Mouse (Mus musculus): Measurements from ENCODE around the gene Hist1h2ak. TPM values are rescaled to one million over a fixed set of nuclear protein-coding genes. Genes with fewer than 3 reads are reported as not detected.

The Hist1h2ak gene
- not detected for polyA plus RNA-seq (2014; fragmentation: Illumina TruSeq; extraction: RNeasy Lipid Tissue Mini Kit (QIAGEN cat#74804))

GRCm38 (mm10) chr13:21753524-21754285 is at the start of gene Hist1h2ak, which contains the start of gene Hist1h2bn:
TSS of gene Hist1h2ak (minus strand) at chr13:21753827.
TSS of gene Hist1h2bn (plus strand) at chr13:21754123.

DNA sequence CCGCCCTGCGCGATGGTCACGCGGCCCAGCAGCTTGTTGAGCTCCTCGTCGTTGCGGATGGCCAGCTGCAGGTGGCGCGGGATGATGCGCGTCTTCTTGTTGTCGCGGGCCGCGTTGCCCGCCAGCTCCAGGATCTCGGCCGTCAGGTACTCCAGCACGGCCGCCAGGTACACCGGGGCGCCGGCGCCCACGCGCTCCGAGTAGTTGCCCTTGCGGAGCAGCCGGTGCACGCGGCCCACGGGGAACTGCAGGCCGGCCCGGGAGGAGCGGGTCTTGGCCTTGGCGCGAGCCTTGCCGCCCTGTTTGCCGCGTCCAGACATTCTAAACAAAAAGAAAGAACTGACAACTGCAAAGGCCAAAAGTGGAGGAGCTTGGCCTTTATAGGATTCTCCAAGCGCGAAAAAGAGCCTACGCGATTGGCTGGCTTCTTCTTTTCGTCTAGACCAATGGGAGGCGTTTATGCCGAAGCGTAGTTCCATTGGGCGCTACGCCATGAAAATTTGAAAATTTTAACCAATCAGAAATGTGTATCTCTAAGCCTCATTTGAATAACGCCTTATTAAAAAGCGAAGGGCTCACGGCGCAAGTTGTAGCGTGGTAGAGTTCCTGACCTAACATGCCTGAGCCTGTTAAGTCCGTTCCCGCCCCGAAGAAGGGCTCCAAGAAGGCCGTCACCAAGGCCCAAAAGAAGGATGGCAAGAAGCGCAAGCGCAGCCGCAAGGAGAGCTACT is 33.4 kb upstream of the Hist1h2ak start, which contains the start of the genes Hist1h2an and Hist1h2bp:
Gene Hist1h2an, minus strand, starts transcription at position 320 of the 731 bp plus-strand sequence.
Gene Hist1h2bp, plus strand, starts transcription at position 563 of the 731 bp plus-strand sequence.

DNA sequence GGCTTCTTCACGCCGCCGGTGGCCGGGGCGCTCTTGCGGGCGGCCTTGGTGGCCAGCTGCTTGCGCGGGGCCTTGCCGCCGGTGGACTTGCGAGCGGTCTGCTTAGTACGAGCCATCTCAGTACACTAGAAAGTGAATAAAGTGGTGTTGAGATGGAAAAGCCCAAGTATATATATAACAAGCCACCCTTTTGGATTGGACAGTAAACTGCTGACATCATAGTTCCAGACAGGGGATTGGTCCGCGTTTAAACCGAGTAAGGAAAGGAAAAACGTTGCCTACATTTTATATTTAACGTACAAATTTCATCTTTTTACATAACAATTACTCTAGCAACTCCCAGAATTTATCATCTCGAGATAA is 29.6 kb upstream of the Hist1h2ak start, which contains the start of gene Hist1h3i:
Gene Hist1h3i, minus strand, starts transcription at position 116 of the 363 bp plus-strand sequence.

GRCm38 (mm10) chr13:21779767-21780731 is 26.4 kb upstream of the Hist1h2ak start, which contains the start of gene Hist1h1b:
TSS of gene Hist1h1b (minus strand) at chr13:21780625.

DNA sequence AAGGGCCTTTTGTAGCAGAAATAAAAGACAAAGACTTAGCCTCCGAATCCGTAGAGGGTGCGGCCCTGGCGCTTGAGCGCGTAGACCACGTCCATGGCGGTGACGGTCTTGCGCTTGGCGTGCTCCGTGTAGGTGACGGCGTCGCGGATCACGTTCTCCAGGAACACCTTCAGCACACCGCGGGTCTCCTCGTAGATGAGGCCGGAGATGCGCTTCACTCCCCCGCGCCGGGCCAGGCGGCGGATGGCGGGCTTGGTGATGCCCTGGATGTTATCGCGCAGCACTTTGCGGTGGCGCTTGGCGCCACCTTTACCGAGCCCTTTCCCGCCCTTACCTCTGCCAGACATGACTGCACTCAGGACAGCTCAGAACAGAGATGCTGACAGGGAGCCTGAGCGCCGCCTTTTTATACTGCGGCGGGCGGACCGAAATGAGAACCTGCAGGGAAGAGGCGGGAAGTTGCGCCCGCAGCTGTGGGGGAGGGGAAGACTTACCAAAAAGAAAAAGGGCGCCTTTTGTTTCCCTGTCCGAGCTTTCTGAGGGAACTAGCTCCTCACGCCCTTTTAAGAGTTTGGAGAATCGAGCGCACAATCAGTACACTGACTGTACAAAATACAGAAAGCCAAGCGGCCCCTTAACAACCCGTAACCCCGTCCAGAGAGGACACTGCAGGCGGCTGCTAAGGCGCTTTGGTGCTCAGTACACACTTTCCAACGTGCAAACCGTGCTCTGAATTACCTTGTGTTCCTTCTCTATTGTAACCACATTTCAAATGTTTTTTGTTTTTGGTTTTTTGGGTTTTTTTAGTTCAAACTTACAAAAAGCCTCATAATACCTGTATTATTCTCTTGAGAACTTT is 3.2 kb downstream of the Hist1h2ak start, which contains the start of gene Hist1h4k:
Gene Hist1h4k, minus strand, starts transcription at position 347 of the 859 bp plus-strand sequence.

GRCm38 (mm10) chr13:21734906-21735767 is 18.5 kb downstream of the Hist1h2ak start, which contains the start of gene Hist1h4j:
TSS of gene Hist1h4j (plus strand) at chr13:21735064.

GRCm38 (mm10) chr13:21721757-21722372 is 31.8 kb downstream of the Hist1h2ak start, which contains the start of gene Hist1h2bm:
TSS of gene Hist1h2bm (plus strand) at chr13:21722044.

DNA sequence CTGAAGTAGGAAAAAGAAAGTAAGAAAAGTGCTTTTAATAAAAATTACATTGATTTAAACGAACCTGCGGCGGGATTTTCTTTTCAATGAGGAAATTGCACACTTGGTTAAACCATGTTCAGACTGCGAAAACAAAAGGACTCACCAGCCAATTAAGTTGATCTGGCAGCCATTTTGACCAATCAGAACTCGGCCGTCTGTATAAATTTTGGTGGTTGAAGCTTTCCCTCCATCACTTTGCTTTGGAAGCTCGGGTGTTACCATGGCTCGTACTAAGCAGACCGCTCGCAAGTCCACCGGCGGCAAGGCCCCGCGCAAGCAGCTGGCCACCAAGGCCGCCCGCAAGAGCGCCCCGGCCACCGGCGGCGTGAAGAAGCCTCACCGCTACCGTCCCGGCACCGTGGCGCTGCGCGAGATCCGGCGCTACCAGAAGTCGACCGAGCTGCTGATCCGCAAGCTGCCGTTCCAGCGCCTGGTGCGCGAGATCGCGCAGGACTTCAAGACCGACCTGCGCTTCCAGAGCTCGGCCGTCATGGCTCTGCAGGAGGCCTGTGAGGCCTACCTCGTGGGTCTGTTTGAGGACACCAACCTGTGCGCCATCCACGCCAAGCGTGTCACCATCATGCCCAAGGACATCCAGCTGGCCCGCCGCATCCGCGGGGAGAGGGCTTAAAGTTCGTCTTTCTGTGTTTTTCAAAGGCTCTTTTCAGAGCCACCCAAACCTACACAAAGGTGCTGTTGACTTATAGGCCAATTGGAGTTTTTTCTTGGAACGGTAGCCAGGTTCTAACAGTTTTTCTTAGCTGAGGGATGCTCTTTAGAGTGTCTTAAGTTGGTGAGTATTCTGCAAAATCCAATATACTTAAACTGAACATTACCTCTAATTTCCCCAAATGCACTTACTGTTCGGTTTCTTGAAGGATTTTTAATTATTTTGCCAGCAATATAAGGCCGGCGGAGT is 36.0 kb downstream of the Hist1h2ak start, which contains the start of gene Hist1h3h:
Gene Hist1h3h, plus strand, starts transcription at position 263 of the 961 bp plus-strand sequence.

GRCm38 (mm10) chr13:21715864-21716539 is 37.6 kb downstream of the Hist1h2ak start, which contains the start of the genes Hist1h2bl and Hist1h2ai:
TSS of gene Hist1h2bl (minus strand) at chr13:21716143.
TSS of gene Hist1h2ai (plus strand) at chr13:21716422.

Other genes starting within 250 kb of the Hist1h2ak start
- gene Zkscan8, start 222.7 kb downstream of the Hist1h2ak start, polyA plus RNA-seq (2014; fragmentation: Illumina TruSeq; extraction: RNeasy Lipid Tissue Mini Kit (QIAGEN cat#74804)), result 69.8 TPM
- not detected for gene Olfr1366, start 211.0 kb downstream of the Hist1h2ak start, polyA plus RNA-seq (2014; fragmentation: Illumina TruSeq; extraction: RNeasy Lipid Tissue Mini Kit (QIAGEN cat#74804))
- gene Olfr1535, start 193.9 kb downstream of the Hist1h2ak start, polyA plus RNA-seq (2014; fragmentation: Illumina TruSeq; extraction: RNeasy Lipid Tissue Mini Kit (QIAGEN cat#74804)), result not detected
- gene Olfr1364, start 172.1 kb downstream of the Hist1h2ak start, polyA plus RNA-seq (2014; fragmentation: Illumina TruSeq; extraction: RNeasy Lipid Tissue Mini Kit (QIAGEN cat#74804)), result not detected
- gene Olfr1362, start 139.8 kb downstream of the Hist1h2ak start, polyA plus RNA-seq (2014; fragmentation: Illumina TruSeq; extraction: RNeasy Lipid Tissue Mini Kit (QIAGEN cat#74804)), result not detected
- not detected for gene Olfr11, start 111.3 kb downstream of the Hist1h2ak start, polyA plus RNA-seq (2014; fragmentation: Illumina TruSeq; extraction: RNeasy Lipid Tissue Mini Kit (QIAGEN cat#74804))
- gene Olfr1361, start 90.4 kb downstream of the Hist1h2ak start, polyA plus RNA-seq (2014; fragmentation: Illumina TruSeq; extraction: RNeasy Lipid Tissue Mini Kit (QIAGEN cat#74804)), result not detected
- gene Olfr1360, start 76.4 kb downstream of the Hist1h2ak start, polyA plus RNA-seq (2014; fragmentation: Illumina TruSeq; extraction: RNeasy Lipid Tissue Mini Kit (QIAGEN cat#74804)), result not detected
- gene Olfr1359, start 55.7 kb downstream of the Hist1h2ak start, polyA plus RNA-seq (2014; fragmentation: Illumina TruSeq; extraction: RNeasy Lipid Tissue Mini Kit (QIAGEN cat#74804)), result not detected
- gene Hist1h2bl, start 37.7 kb downstream of the Hist1h2ak start, polyA plus RNA-seq (2014; fragmentation: Illumina TruSeq; extraction: RNeasy Lipid Tissue Mini Kit (QIAGEN cat#74804)), result not detected
- not detected for gene Hist1h2ai, start 37.4 kb downstream of the Hist1h2ak start, polyA plus RNA-seq (2014; fragmentation: Illumina TruSeq; extraction: RNeasy Lipid Tissue Mini Kit (QIAGEN cat#74804))
- not detected for gene Hist1h3h, start 36.2 kb downstream of the Hist1h2ak start, polyA plus RNA-seq (2014; fragmentation: Illumina TruSeq; extraction: RNeasy Lipid Tissue Mini Kit (QIAGEN cat#74804))
- gene Hist1h2bm, start 31.8 kb downstream of the Hist1h2ak start, polyA plus RNA-seq (2014; fragmentation: Illumina TruSeq; extraction: RNeasy Lipid Tissue Mini Kit (QIAGEN cat#74804)), result not detected
- not detected for gene Hist1h4j, start 18.8 kb downstream of the Hist1h2ak start, polyA plus RNA-seq (2014; fragmentation: Illumina TruSeq; extraction: RNeasy Lipid Tissue Mini Kit (QIAGEN cat#74804))
- gene Hist1h4k, start 3.3 kb downstream of the Hist1h2ak start, polyA plus RNA-seq (2014; fragmentation: Illumina TruSeq; extraction: RNeasy Lipid Tissue Mini Kit (QIAGEN cat#74804)), result not detected
- gene Hist1h2bn, start 296 bp upstream of the Hist1h2ak start, polyA plus RNA-seq (2014; fragmentation: Illumina TruSeq; extraction: RNeasy Lipid Tissue Mini Kit (QIAGEN cat#74804)), result not detected
- gene Hist1h1b, start 26.8 kb upstream of the Hist1h2ak start, polyA plus RNA-seq (2014; fragmentation: Illumina TruSeq; extraction: RNeasy Lipid Tissue Mini Kit (QIAGEN cat#74804)), result not detected
- not detected for gene Hist1h3i, start 29.5 kb upstream of the Hist1h2ak start, polyA plus RNA-seq (2014; fragmentation: Illumina TruSeq; extraction: RNeasy Lipid Tissue Mini Kit (QIAGEN cat#74804))
- gene Hist1h2an, start 33.4 kb upstream of the Hist1h2ak start, polyA plus RNA-seq (2014; fragmentation: Illumina TruSeq; extraction: RNeasy Lipid Tissue Mini Kit (QIAGEN cat#74804)), result not detected
- gene Hist1h2bp, start 33.6 kb upstream of the Hist1h2ak start, polyA plus RNA-seq (2014; fragmentation: Illumina TruSeq; extraction: RNeasy Lipid Tissue Mini Kit (QIAGEN cat#74804)), result not detected
- gene Hist1h2bq, start 56.4 kb upstream of the Hist1h2ak start, polyA plus RNA-seq (2014; fragmentation: Illumina TruSeq; extraction: RNeasy Lipid Tissue Mini Kit (QIAGEN cat#74804)), result not detected
- not detected for gene Hist1h2ao, start 56.6 kb upstream of the Hist1h2ak start, polyA plus RNA-seq (2014; fragmentation: Illumina TruSeq; extraction: RNeasy Lipid Tissue Mini Kit (QIAGEN cat#74804))
- not detected for gene Hist1h4m, start 57.9 kb upstream of the Hist1h2ak start, polyA plus RNA-seq (2014; fragmentation: Illumina TruSeq; extraction: RNeasy Lipid Tissue Mini Kit (QIAGEN cat#74804))
- gene Hist1h4n, start 78.4 kb upstream of the Hist1h2ak start, polyA plus RNA-seq (2014; fragmentation: Illumina TruSeq; extraction: RNeasy Lipid Tissue Mini Kit (QIAGEN cat#74804)), result not detected
- gene Hist1h2ap, start 79.7 kb upstream of the Hist1h2ak start, polyA plus RNA-seq (2014; fragmentation: Illumina TruSeq; extraction: RNeasy Lipid Tissue Mini Kit (QIAGEN cat#74804)), result not detected
- gene Hist1h2br, start 79.9 kb upstream of the Hist1h2ak start, polyA plus RNA-seq (2014; fragmentation: Illumina TruSeq; extraction: RNeasy Lipid Tissue Mini Kit (QIAGEN cat#74804)), result 0.54 TPM
- gene Zfp184, start 191.3 kb upstream of the Hist1h2ak start, polyA plus RNA-seq (2014; fragmentation: Illumina TruSeq; extraction: RNeasy Lipid Tissue Mini Kit (QIAGEN cat#74804)), result 18.4 TPM
- gene Pom121l2, start 227.4 kb upstream of the Hist1h2ak start, polyA plus RNA-seq (2014; fragmentation: Illumina TruSeq; extraction: RNeasy Lipid Tissue Mini Kit (QIAGEN cat#74804)), result not detected